In the genomic region with DNA sequence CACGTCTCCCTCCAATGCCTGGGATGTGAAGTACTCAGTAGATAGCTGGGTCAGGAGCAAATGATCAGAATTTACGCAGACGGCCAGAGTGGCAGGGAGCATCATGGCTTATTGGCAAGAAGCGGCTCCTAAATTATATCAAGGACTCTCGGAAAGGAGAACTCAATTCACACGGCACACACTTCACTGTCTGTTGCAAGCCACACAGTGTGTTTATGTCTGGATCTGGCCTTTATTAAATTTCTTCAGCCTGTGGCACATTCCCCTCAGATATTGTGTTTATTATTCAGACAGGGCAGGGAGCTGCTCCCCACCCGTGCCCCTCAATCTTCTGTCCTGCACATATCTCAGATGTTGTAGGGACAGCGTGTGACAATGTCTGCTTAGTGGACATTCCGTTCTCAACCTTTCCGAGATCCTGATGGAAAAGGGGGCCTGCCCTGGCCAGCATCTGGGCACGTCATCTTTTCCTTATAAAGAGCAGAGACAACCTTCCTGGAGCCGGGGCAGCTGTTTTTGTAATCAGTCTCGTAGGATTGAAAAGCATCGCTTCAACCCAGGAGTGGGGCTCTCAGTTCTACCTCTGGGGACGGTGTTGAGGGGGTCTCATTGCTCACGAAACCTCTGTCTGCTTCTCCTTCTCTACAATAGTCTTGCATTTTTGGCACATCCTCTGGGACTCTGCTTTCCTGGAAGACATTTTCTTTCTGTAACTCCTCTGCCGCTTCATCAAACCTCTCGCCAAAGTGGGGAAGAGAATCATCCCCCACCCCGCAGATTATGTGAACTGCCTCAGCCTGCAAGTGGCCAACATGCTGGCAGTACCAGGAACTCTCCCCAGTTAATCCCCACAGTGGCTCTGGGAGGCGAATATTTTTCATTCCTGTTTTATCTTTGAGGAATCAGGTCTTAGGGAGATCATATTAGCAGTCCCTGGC, we compare ENCODE assay signal across 8 mouse cellular contexts. TPM values are rescaled to one million over a fixed set of nuclear protein-coding genes. Genes with fewer than 3 reads are reported as not detected.
A peak's percentile ranks its signal among the peaks of the same experiment; 100 is the strongest.
DNase-seq lines count a peak whose midpoint lies in the region; ATAC-seq and TF ChIP-seq lines count a peak whose summit lies in the region.

No protein-coding gene starts in this region.

- H3K27ac ChIP-seq in spleen, adult 2 months (ENCODE audit: insufficient read depth, low read length) = peak overlapping the region; percentile 60
- peak overlapping the region; percentile 91 for H3K27ac ChIP-seq in forebrain, embryonic 15.5 days (replicated peaks)
- H3K27ac ChIP-seq in limb, embryonic 14.5 days (replicated peaks; ENCODE audit: low read depth, low read length) = peak overlapping the region; percentile 84
- peak overlapping the region; percentile 61 for H3K27ac ChIP-seq in midbrain, embryonic 16.5 days (ENCODE audit: low read length)

- no peaks in the 10 kb centered on the region for H3K9me3 ChIP-seq in forebrain, embryonic 15.5 days
- 0 out of 2 replicates have a peak, but pooled peaks cover 6% of the 10 kb centered on the region for H3K9me3 ChIP-seq in limb, embryonic 14.5 days (ENCODE audit: control insufficient read depth, low read length)
- H3K9me3 ChIP-seq in midbrain, embryonic 16.5 days (replicated peaks; ENCODE audit: control insufficient read depth, low read length, poor library complexity, severe bottlenecking) = no peaks in the 10 kb centered on the region

- H3K36me3 ChIP-seq in spleen, adult 2 months (ENCODE audit: control insufficient read depth, insufficient read depth, low read length) = no peaks in the 10 kb centered on the region
- H3K36me3 ChIP-seq in forebrain, embryonic 15.5 days = no peaks in the 10 kb centered on the region
- no peaks in the 10 kb centered on the region for H3K36me3 ChIP-seq in limb, embryonic 14.5 days (ENCODE audit: control insufficient read depth, insufficient read depth, low read length)
- H3K36me3 ChIP-seq in midbrain, embryonic 16.5 days (ENCODE audit: control insufficient read depth, insufficient read depth, low read length) = no peaks in the 10 kb centered on the region

- intact Hi-C loops in heart, postnatal 36 days (cut with DNase I) = loop anchor here (1.0 kb wide), 1 partner anchor 99 kb away; no protein-coding TSS in a partner anchor

- TF ChIP-seq CTCF in spleen, adult 2 months (IDR thresholded peaks at IDR 0.05; ENCODE audit: extremely low read depth, insufficient read depth, insufficient read length, insufficient replicate concordance) = no peak

- ATAC-seq in forebrain, embryonic 15.5 days (replicated peaks) = peak; percentile 54
- peak; percentile 76 for ATAC-seq in limb, embryonic 14.5 days (ENCODE audit: low FRiP score, low read depth)
- peak; percentile 77 for ATAC-seq in midbrain, embryonic 16.5 days

- H3K4me3 ChIP-seq in spleen, adult 2 months (ENCODE audit: extremely low read depth, insufficient read depth, insufficient read length) = peak overlapping the region; percentile 24; the same call in 1 of the 2 replicates
- H3K4me3 ChIP-seq in forebrain, embryonic 15.5 days = 0 out of 2 replicates have a peak overlapping the region, but pooled peaks have one; percentile 2
- 0 out of 2 replicates have a peak overlapping the region, but pooled peaks have one; percentile 0 for H3K4me3 ChIP-seq in limb, embryonic 14.5 days (replicated peaks; ENCODE audit: low read length)
- H3K4me3 ChIP-seq in midbrain, embryonic 16.5 days (ENCODE audit: low read depth, low read length) = no peak overlapping the region; the same call in 1 of the 2 replicates

- TF ChIP-seq POLR2A in spleen, adult 2 months (IDR thresholded peaks at IDR 0.05; ENCODE audit: low read depth, low read length) = no peak
- TF ChIP-seq POLR2A in limb, embryonic 14.5 days (IDR thresholded peaks at IDR 0.05; ENCODE audit: borderline replicate concordance, extremely low read depth, insufficient read depth, insufficient read length) = no peak

- no peak for DNase-seq in spleen, adult 2 months (ENCODE audit: low read depth in 1 of 2, low spot score in 2 of 2)
- no peak for DNase-seq in spleen, postnatal 14 days (ENCODE audit: low spot score in 2 of 2)
- peak; percentile 65 to 72 for DNase-seq in heart, postnatal 36 days
- DNase-seq in limb, embryonic 14.5 days (ENCODE audit: low spot score) = peak; percentile 74
- DNase-seq in frontal cortex, adult 2 months (ENCODE audit: extremely low spot score in 1 of 2, low spot score in 1 of 2) = no peak
- DNase-seq in ovary, adult 18-20 months (ENCODE audit: low spot score) = no peak

- H3K27me3 ChIP-seq in spleen, adult 2 months (ENCODE audit: control insufficient read depth, insufficient read depth, low read length) = no peaks in the 10 kb centered on the region
- H3K27me3 ChIP-seq in forebrain, embryonic 15.5 days = no peaks in the 10 kb centered on the region
- no peaks in the 10 kb centered on the region for H3K27me3 ChIP-seq in limb, embryonic 14.5 days (ENCODE audit: control insufficient read depth, insufficient read depth, low read length)
- H3K27me3 ChIP-seq in midbrain, embryonic 16.5 days (ENCODE audit: control insufficient read depth, insufficient read depth, low read depth, low read length) = no peaks in the 10 kb centered on the region

- peak overlapping the region; percentile 19 for H3K4me2 ChIP-seq in forebrain, embryonic 15.5 days (replicated peaks)
- peak overlapping the region; percentile 37 for H3K4me2 ChIP-seq in limb, embryonic 14.5 days (replicated peaks; ENCODE audit: low read depth, low read length, severe bottlenecking)
- peak overlapping the region; percentile 35 for H3K4me2 ChIP-seq in midbrain, embryonic 16.5 days (ENCODE audit: low read length)

- peaks cover 20% of the 10 kb centered on the region for H3K4me1 ChIP-seq in spleen, adult 2 months (ENCODE audit: control insufficient read depth, insufficient read depth, insufficient read length)
- H3K4me1 ChIP-seq in forebrain, embryonic 15.5 days = peaks cover 24% of the 10 kb centered on the region
- peaks cover 33% of the 10 kb centered on the region for H3K4me1 ChIP-seq in limb, embryonic 14.5 days (ENCODE audit: control insufficient read depth, insufficient read depth, low read length)
- peaks cover 23% of the 10 kb centered on the region for H3K4me1 ChIP-seq in midbrain, embryonic 16.5 days (ENCODE audit: control insufficient read depth, insufficient read depth, low read length)

- H3K9ac ChIP-seq in forebrain, embryonic 15.5 days (replicated peaks) = peak overlapping the region; percentile 23; the same call in 1 of the 2 replicates
- H3K9ac ChIP-seq in limb, embryonic 14.5 days (ENCODE audit: low read depth, low read length, severe bottlenecking) = peak overlapping the region; percentile 28; the same call in 1 of the 2 replicates
- H3K9ac ChIP-seq in midbrain, embryonic 16.5 days (ENCODE audit: low read depth, low read length) = peak overlapping the region; percentile 46; the same call in 1 of the 2 replicates

- 80% methylated on average over 20 of the region's 20 CpGs for WGBS in spleen, adult 2 months
- WGBS in forebrain, embryonic 15.5 days = 37% methylated on average over 20 of the region's 20 CpGs
- WGBS in limb, embryonic 14.5 days = 24% methylated on average over 20 of the region's 20 CpGs
- 33% methylated on average over 20 of the region's 20 CpGs for whole genome bisulfite sequencing in midbrain, embryonic 16.5 days

RNA-seq across cellular contexts. Expression of a gene that starts 49.0 kb away (rescaled TPM):
- polyA plus RNA-seq in spleen, adult 2 months (2012; rRNA removed) = 19.9 and 21.3 TPM in 2 replicates
- 41.5 and 44.0 TPM in 2 replicates for polyA plus RNA-seq in forebrain, embryonic 15.5 days (2015; fragmentation: Nextera tagmentation; extraction: Ambion mirVana)
- total RNA-seq in heart, postnatal 36 days (2021) = 10 to 100 TPM; 24.1 to 25.4 TPM
- polyA plus RNA-seq in limb, embryonic 14.5 days (2012; rRNA removed) = 58.8 and 99.5 TPM in 2 replicates
- polyA plus RNA-seq in limb, embryonic 14.5 days (2014; fragmentation: Nextera tagmentation; extraction: Ambion mirVana) = 62.8 and 73.0 TPM in 2 replicates
- polyA plus RNA-seq in midbrain, embryonic 16.5 days (2015; fragmentation: Nextera tagmentation; extraction: Ambion mirVana) = 24.4 and 25.7 TPM in 2 replicates
- 29.9 and 31.5 TPM in 2 replicates for polyA plus RNA-seq in frontal cortex, adult 2 months (2012; rRNA removed)

Comparison
In these comparisons a context has a peak if more than half of its experiments do, and no peak if none do; other contexts are left out.
1. DNase-seq: peak in heart, postnatal 36 days (2 of 2) and limb, embryonic 14.5 days (single experiment); none in spleen, adult 2 months (0 of 2), spleen, postnatal 14 days (0 of 2), frontal cortex, adult 2 months (0 of 2) and ovary, adult 18-20 months (single experiment).
2. Peak in every context shown above with its lines, with median percentiles within 50 percentile points of each other: H3K27ac ChIP-seq, ATAC-seq, H3K4me2 ChIP-seq and H3K9ac ChIP-seq.